Mouse (Mus musculus): ENCODE data around the gene Zfp277. TPM values are rescaled to one million over a fixed set of nuclear protein-coding genes. Genes with fewer than 3 reads are reported as not detected.

Zfp277 gene
- total RNA-seq, 2 experiments from 2014 or later = 18.7 to 19.6 TPM

- no peak overlapping the region for H3K4me3 ChIP-seq
- intact Hi-C loops (cut with DNase I) = no loop called here
- no peak overlapping the region for H3K27ac ChIP-seq
- no peak for DNase-seq (ENCODE audit: extremely low spot score in 1 of 2, low spot score in 2 of 2)
- no peak for TF ChIP-seq CTCF (IDR thresholded peaks at IDR 0.05)
These were observed 11.6 kb downstream of the Zfp277 start for GRCm38 (mm10) chr12:40434101-40434500.

DNA sequence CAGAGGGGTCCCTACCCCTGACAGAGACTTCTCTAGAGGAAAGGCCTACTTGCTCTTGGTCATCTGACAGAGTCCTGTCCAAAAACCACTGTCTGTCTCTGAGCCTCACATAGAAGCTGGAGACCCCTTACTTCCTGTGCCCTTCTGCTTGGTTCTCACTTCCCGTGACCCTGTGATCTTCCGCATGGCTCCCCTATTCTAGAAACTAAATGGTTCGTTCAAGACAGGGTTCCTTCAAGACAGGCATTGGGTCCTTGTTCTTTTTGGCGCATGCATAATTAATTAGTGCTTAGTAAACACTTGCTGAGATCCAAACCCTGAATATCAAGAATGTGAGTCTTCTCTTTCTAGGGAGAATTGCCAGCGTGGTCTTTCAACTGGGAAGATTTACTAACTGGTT is 14.6 kb downstream of the Zfp277 start:
- no peak for DNase-seq (ENCODE audit: extremely low spot score in 1 of 2, low spot score in 2 of 2)
- 0 out of 2 replicates have a peak overlapping the region, but pooled peaks have one; percentile 15 for H3K27ac ChIP-seq
- no peak overlapping the region for H3K4me3 ChIP-seq
- no peak for TF ChIP-seq CTCF (IDR thresholded peaks at IDR 0.05)
- intact Hi-C loops (cut with DNase I) = no loop called here

DNA sequence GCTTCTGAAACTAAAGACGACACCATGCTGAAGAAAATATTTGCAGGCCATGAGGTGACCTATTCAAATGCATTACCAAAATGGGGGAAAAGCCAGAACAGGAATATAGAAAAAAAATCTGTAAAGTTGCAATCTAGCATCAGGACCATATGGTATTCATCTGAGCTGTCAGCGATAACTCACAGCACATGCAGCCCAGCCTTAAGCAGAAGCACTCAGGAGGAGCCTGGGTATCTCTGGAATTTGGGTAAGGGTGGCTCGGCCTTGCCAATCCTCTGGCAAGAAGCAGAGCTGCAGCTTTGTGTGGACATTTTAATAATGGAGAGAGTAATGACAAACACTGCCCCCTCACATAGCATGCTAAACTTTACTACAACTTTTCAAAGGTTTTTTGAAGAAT is 15.7 kb downstream of the Zfp277 start:
- H3K4me3 ChIP-seq = no peak overlapping the region
- TF ChIP-seq CTCF (IDR thresholded peaks at IDR 0.05) = no peak

GRCm38 (mm10) chr12:40427606-40428005 is 18.1 kb downstream of the Zfp277 start:
- intact Hi-C loops (cut with DNase I) = no loop called here
- no peak for TF ChIP-seq CTCF (IDR thresholded peaks at IDR 0.05)
- no peak overlapping the region for H3K27ac ChIP-seq
- DNase-seq (ENCODE audit: extremely low spot score in 1 of 2, low spot score in 2 of 2) = no peak
- H3K4me3 ChIP-seq = no peak overlapping the region

More for the DNA sequence above, 15.7 kb downstream of the Zfp277 start:
- no peak overlapping the region for H3K27ac ChIP-seq
- no peak for DNase-seq (ENCODE audit: extremely low spot score in 1 of 2, low spot score in 2 of 2)
- intact Hi-C loops (cut with DNase I) = no loop called here

GRCm38 (mm10) chr12:40424991-40425390 is 20.7 kb downstream of the Zfp277 start:
- Histone ChIP-seq H3K4me3 (no peak overlapping the region), H3K27ac (no peak overlapping the region)
- intact Hi-C loops (cut with DNase I) = no loop called here
- TF ChIP-seq CTCF (IDR thresholded peaks at IDR 0.05) = no peak
- DNase-seq (ENCODE audit: extremely low spot score in 1 of 2, low spot score in 2 of 2) = no peak

DNA sequence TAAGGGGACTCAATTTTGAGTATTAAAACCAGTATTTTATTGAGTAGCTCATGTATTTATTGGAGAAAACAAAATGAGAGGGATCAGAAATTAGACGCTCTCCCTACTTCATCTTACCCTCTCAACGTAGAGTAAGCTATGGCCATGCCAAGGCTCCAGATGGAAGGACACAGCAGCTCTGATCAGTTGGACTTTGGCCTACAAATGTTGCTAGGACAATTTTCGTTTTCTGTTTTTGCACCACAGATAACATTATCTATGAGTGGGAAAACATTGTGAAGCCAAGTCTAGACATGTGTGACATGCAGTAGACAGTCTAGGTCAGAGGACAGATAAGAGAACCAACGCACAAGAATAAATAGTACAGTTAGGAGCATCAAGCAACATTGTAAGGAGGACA is 28.4 kb downstream of the Zfp277 start:
- no peak overlapping the region for H3K27ac ChIP-seq
- intact Hi-C loops (cut with DNase I) = no loop called here
- no peak for DNase-seq (ENCODE audit: extremely low spot score in 1 of 2, low spot score in 2 of 2)
- no peak for TF ChIP-seq CTCF (IDR thresholded peaks at IDR 0.05)
- no peak overlapping the region for H3K4me3 ChIP-seq

GRCm38 (mm10) chr12:40415312-40415925 is 30.3 kb downstream of the Zfp277 start:
- DNase-seq (ENCODE audit: extremely low spot score in 1 of 2, low spot score in 2 of 2) = no peak
- no peak for TF ChIP-seq CTCF (IDR thresholded peaks at IDR 0.05)
- peak overlapping the region; percentile 90 for H3K27ac ChIP-seq
- H3K4me3 ChIP-seq = peak overlapping the region; percentile 9; the same call in 1 of the 2 replicates
- intact Hi-C loops (cut with DNase I) = no loop called here

DNA sequence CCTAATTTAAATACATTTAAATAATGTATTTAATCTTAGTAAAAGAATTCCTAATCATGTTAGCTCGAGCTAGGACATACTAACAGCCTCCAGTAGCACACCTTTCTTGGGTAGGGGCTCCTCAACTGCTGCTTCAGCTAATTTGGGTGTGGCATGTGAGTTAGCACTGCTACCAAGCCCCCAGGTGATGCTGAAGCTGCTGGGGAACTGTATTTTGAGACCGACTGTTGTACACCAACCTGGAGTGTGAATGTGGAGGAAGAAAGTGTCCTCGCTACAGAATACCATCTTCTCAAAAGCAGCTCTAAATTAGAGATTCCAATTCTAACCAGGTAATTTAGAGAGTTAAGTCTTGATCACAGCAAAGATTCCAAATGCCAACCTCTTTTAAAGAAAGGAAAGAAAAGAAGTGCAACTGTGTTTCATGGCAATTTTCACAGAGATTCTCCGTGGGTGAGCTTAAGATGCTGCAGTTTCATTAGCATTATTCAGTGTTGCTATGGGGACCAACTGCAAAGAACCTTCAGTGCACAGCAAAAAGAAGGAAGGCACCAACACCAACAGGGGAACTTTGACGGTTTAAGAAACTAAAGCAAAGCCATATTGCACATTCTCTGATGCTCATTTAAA is 30.9 kb downstream of the Zfp277 start:
- intact Hi-C loops (cut with DNase I) = no loop called here
- Histone ChIP-seq H3K4me3 (no peak overlapping the region; the same call in 1 of the 2 replicates), H3K27ac (peak overlapping the region; percentile 90)
- DNase-seq (ENCODE audit: extremely low spot score in 1 of 2, low spot score in 2 of 2) = no peak
- TF ChIP-seq CTCF (IDR thresholded peaks at IDR 0.05) = no peak; the same call in 1 of the 2 replicates

DNA sequence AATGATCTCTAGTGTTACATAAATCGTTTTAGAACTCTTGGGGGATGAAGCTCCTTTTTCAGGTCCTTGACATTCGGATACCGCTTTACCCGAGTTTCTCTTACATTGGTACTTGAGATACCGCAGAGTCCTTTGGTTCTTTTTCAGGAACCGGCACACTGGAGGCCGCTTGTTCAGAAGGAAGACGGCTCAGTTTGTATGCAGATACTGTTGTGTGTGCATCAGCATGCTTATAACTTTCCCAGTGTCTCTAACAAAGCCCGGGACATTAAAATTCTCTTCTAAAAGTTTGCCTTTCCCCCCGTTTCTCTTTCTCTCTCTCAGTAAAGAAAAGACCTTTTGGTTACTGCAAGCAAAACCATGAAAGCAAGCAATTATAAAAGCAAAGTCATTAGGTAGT is 45.9 kb downstream of the Zfp277 start:
- intact Hi-C loops (cut with DNase I) = no loop called here
- no peak for TF ChIP-seq CTCF (IDR thresholded peaks at IDR 0.05)
- no peak overlapping the region for H3K4me3 ChIP-seq
- no peak overlapping the region for H3K27ac ChIP-seq
- no peak for DNase-seq (ENCODE audit: extremely low spot score in 1 of 2, low spot score in 2 of 2)

- TF ChIP-seq CTCF (IDR thresholded peaks at IDR 0.05) = no peak
- Histone ChIP-seq H3K27ac (no peak overlapping the region), H3K4me3 (no peak overlapping the region)
- DNase-seq (ENCODE audit: extremely low spot score in 1 of 2, low spot score in 2 of 2) = no peak
- intact Hi-C loops (cut with DNase I) = no loop called here
These were observed 46.3 kb downstream of the Zfp277 start for GRCm38 (mm10) chr12:40399386-40399785.

DNA sequence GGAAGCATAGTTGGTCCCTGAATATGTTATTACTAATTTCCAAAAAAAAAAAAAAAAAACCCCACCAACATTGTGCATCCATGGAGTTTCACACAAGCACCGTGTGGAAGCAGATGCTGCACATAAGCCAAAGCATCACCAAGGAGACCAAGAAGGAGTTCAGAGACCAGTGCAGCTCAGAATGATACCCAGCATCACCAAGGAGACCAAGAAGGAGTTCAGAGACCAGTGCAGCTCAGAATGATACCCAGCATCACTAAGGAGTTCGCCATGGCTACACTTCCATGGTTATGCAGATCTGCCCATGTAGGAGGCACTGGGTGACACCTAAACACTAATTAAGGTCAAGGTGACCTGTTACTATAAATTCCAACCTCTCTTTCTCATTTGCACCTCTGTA is 46.8 kb downstream of the Zfp277 start:
- intact Hi-C loops (cut with DNase I) = no loop called here
- no peak for TF ChIP-seq CTCF (IDR thresholded peaks at IDR 0.05)
- Histone ChIP-seq H3K4me3 (no peak overlapping the region), H3K27ac (no peak overlapping the region)
- no peak for DNase-seq (ENCODE audit: extremely low spot score in 1 of 2, low spot score in 2 of 2)

- no peak for TF ChIP-seq CTCF (IDR thresholded peaks at IDR 0.05)
- DNase-seq (ENCODE audit: extremely low spot score in 1 of 2, low spot score in 2 of 2) = no peak
- H3K27ac ChIP-seq = no peak overlapping the region
- intact Hi-C loops (cut with DNase I) = no loop called here
- no peak overlapping the region for H3K4me3 ChIP-seq
These were observed 52.8 kb downstream of the Zfp277 start for GRCm38 (mm10) chr12:40392869-40393268.

DNA sequence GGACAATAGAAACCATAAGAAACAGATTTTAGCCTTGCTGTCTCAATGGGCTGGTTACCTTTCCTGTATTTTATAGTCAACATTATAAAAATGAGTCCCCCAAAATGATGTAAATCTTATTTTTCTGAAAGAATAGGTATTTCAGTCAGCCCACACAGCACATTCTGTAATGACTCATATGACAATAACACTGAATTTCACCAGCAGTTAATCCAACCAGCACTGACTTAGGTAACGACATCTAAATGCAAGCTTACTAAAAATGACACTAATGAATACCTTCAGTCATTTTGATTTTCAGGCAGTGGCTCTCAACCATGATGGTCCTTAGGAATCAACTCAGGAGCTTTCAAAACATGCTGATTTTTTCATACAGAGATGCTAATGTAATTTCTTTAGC is 54.4 kb downstream of the Zfp277 start:
- intact Hi-C loops (cut with DNase I) = no loop called here
- no peak for TF ChIP-seq CTCF (IDR thresholded peaks at IDR 0.05)
- no peak for DNase-seq (ENCODE audit: extremely low spot score in 1 of 2, low spot score in 2 of 2)
- 0 out of 2 replicates have a peak overlapping the region, but pooled peaks have one; percentile 28 for H3K27ac ChIP-seq
- no peak overlapping the region for H3K4me3 ChIP-seq
